24 mouse cellular contexts compared by ENCODE assay signal in the genomic region with DNA sequence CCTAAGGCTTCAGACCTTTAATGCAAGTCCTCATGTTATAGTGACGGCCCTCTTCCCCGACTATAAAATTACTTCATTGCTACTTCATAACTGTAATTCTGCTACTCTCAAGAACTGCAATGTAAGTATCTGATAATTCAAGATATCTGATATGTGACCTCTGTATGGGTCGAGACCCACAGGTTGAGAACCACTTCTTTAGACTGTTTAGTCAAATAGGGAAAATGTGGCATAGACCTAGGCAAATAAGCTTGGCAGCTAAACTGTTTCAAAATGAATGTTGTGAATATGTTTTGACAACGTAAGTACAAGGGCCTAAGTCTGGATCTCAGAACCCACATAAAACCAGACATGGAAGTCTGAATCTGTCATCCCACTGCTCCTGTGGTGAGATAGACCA.
"Had no signal": no experiment of that assay in that cellular context is flagged by ENCODE, and none has a peak within 500 bp of the region (broad histone marks: within the 10 kb centered on the region; RNA-seq: fewer than 3 reads in every experiment).

No protein-coding gene starts in this region.

- ATAC-seq: hindbrain, postnatal 0 days; inflammation-experienced regulatory T-cells, adult 6 months; intestine, embryonic 15.5 days; intestine, postnatal 0 days had no signal

- H3K4me1 ChIP-seq: heart, embryonic 10.5 days; heart, embryonic 12.5 days; hindbrain, embryonic 12.5 days; hindbrain, embryonic 15.5 days; intestine, embryonic 15.5 days; limb, embryonic 13.5 days; limb, embryonic 15.5 days; liver, embryonic 13.5 days; liver, embryonic 15.5 days had no signal

- H3K4me3 ChIP-seq: heart, embryonic 10.5 days; heart, embryonic 12.5 days; hindbrain, embryonic 12.5 days; hindbrain, embryonic 15.5 days; intestine, embryonic 15.5 days; layer of hippocampus, adult 2 months; left cerebral cortex, adult 2 months; limb, embryonic 13.5 days; limb, embryonic 15.5 days; liver, embryonic 13.5 days; liver, embryonic 15.5 days had no signal

- H3K9me3 ChIP-seq: intestine, embryonic 15.5 days; limb, embryonic 15.5 days; liver, embryonic 13.5 days; liver, embryonic 15.5 days had no signal

- H3K27ac ChIP-seq: heart, embryonic 10.5 days; hindbrain, embryonic 12.5 days; hindbrain, embryonic 15.5 days; hindbrain, postnatal 0 days; intestine, embryonic 15.5 days; layer of hippocampus, adult 2 months; left cerebral cortex, adult 2 months; limb, embryonic 13.5 days; limb, embryonic 15.5 days; liver, embryonic 13.5 days; liver, embryonic 15.5 days had no signal

- DNase-seq: gastrocnemius, postnatal 14 days; heart, adult 18-20 months; heart, postnatal 14 days; heart, postnatal 36 days; kidney, adult 18-20 months; kidney, adult 8-10 months; kidney, postnatal 10 days; kidney, postnatal 25 days; kidney, postnatal 4 days; left cerebral cortex, postnatal 4 days; liver, embryonic 13.5 days had no signal

- H3K9ac ChIP-seq: heart, embryonic 12.5 days; hindbrain, embryonic 12.5 days; hindbrain, embryonic 15.5 days; intestine, embryonic 15.5 days; limb, embryonic 13.5 days; limb, embryonic 15.5 days; liver, embryonic 13.5 days; liver, embryonic 15.5 days had no signal

- H3K36me3 ChIP-seq: hindbrain, embryonic 12.5 days; hindbrain, embryonic 15.5 days; intestine, embryonic 15.5 days; limb, embryonic 15.5 days; liver, embryonic 13.5 days; liver, embryonic 15.5 days had no signal

- H3K4me2 ChIP-seq: heart, embryonic 12.5 days; hindbrain, embryonic 12.5 days; hindbrain, embryonic 15.5 days; intestine, embryonic 15.5 days; limb, embryonic 13.5 days; limb, embryonic 15.5 days; liver, embryonic 13.5 days; liver, embryonic 15.5 days had no signal

- H3K27me3 ChIP-seq: heart, embryonic 12.5 days; hindbrain, embryonic 12.5 days; hindbrain, embryonic 15.5 days; intestine, embryonic 15.5 days; limb, embryonic 13.5 days; limb, embryonic 15.5 days; liver, embryonic 13.5 days; liver, embryonic 15.5 days had no signal
